Mouse (Mus musculus) E14TG2a.4 (cell line): ENCODE results near the gene Ifrd2.

Experiments used
- CTCF ChIP-seq: conservative IDR thresholded peaks from 2 replicates; pipeline ENCODE4 v1.5.1; 2014; ENCODE audit warnings: low read length
- NANOG ChIP-seq: IDR thresholded peaks from 2 replicates; pipeline ENCODE4 v1.6.1; 2014; ENCODE audit warnings: borderline replicate concordance, low read length, mixed read lengths

DNA sequence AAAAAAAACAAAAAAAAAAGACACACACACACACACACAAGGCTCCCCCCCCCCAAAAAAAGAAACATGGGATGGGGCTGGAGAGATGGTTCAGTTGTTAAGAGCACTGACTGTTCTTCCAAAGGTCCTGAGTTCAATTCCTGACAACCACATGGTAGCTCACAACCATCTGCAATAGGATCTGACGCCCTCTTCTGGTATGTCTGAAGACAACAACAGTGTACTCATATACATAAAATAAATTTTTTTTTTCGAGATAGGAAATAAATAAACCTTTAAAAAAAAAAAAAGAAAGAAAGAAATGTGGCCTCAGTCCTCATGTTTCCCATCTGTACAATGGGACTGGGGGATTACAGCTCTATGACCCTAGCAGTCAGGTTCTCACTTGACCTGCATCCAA is 30.0 kb downstream of the Ifrd2 start:
- TF ChIP-seq CTCF, result peak; percentile 16; the same call in 1 of the 2 replicates
- TF ChIP-seq NANOG, result no peak
